Mouse (Mus musculus) limb, embryonic 14.5 days (tissue): ENCODE results near the gene Upp2. TPM values are rescaled to one million over a fixed set of nuclear protein-coding genes. Genes with fewer than 3 reads are reported as not detected.
A peak's percentile ranks its signal among the peaks of the same experiment; 100 is the strongest.

Experiments
- ATAC-seq: fragments of 200-750 bp; cut with Nextera tagmentation; 2 replicates; pipeline ENCODE4 v1.8.0; 2017; ENCODE audit warnings: low read depth, moderate number of reproducible peaks, moderate TSS enrichment; ENCODE audit not compliant: low FRiP score
- DNase-seq: peaks from one replicate; pipeline ENCODE4 v3.0.0-alpha.2; 2015; ENCODE audit warnings: low spot score
- H3K27ac ChIP-seq: fragments of 300-500 bp; sonication (generic); replicated peaks from 2 replicates; pipeline ENCODE4 v1.5.1; 2014; ENCODE audit warnings: low read depth, mild to moderate bottlenecking, low read length, moderate library complexity, mixed read lengths
- H3K27me3 ChIP-seq: fragments of 300-500 bp; sonication (generic); 2 replicates; pipeline ENCODE4 v1.6.1; 2014; ENCODE audit warnings: low read length, mixed read lengths; ENCODE audit not compliant: control insufficient read depth, insufficient read depth
- H3K36me3 ChIP-seq: fragments of 300-500 bp; sonication (generic); 2 replicates; pipeline ENCODE4 v1.6.1; 2014; ENCODE audit warnings: mild to moderate bottlenecking, low read length, moderate library complexity, mixed read lengths; ENCODE audit not compliant: control insufficient read depth, insufficient read depth
- H3K4me1 ChIP-seq: fragments of 300-500 bp; sonication (generic); 2 replicates; pipeline ENCODE4 v1.6.1; 2014; ENCODE audit warnings: antibody characterized with exemption, low read length, mixed read lengths; ENCODE audit not compliant: control insufficient read depth, insufficient read depth
- H3K4me2 ChIP-seq: fragments of 300-500 bp; sonication (generic); replicated peaks from 2 replicates; pipeline ENCODE4 v1.6.1; 2014; ENCODE audit warnings: low read depth, mild to moderate bottlenecking, low read length, moderate library complexity; ENCODE audit not compliant: severe bottlenecking
- H3K4me3 ChIP-seq: fragments of 300-500 bp; sonication (generic); replicated peaks from 2 replicates; pipeline ENCODE4 v1.5.1; 2014; ENCODE audit warnings: low read length
- H3K9ac ChIP-seq: fragments of 300-500 bp; sonication (generic); 2 replicates; pipeline ENCODE4 v1.6.1; 2014; ENCODE audit warnings: mild to moderate bottlenecking, low read depth, low read length, moderate library complexity; ENCODE audit not compliant: severe bottlenecking
- H3K9me3 ChIP-seq: fragments of 300-500 bp; sonication (generic); 2 replicates; pipeline ENCODE4 v1.6.1; 2016; ENCODE audit warnings: low read length; ENCODE audit not compliant: control insufficient read depth
- POLR2A ChIP-seq: fragments of 200-500 bp; IDR thresholded peaks from 2 replicates; pipeline ENCODE4 v1.8.0; 2012; ENCODE audit warnings: inconsistent platforms, mild to moderate bottlenecking, moderate library complexity, borderline replicate concordance; ENCODE audit not compliant: insufficient read depth, insufficient read length; ENCODE audit errors: extremely low read depth
- WGBS: fragments of 180-500 bp; shearing (Covaris S2); extraction: QIAGEN DNeasy Blood & Tissue Kit; methylation state at CpG from one replicate; pipeline ENCODE4 v1.1.7; 2014; 5-methylcytosine and 5-hydroxymethylcytosine counted together
- polyA plus RNA-seq, 2 experiments: library from polyadenylated mRNA; depleted of rRNA in 1 of 2; stranded (reverse) in 1 of 2; unstranded in 1 of 2; fragments of >200 nt; fragmentation: Nextera tagmentation in 1 of 2; extraction: Ambion mirVana in 1 of 2; gene quantifications; 2 replicates each; pipeline versions ENCODE4 v1.2.1 to v1.2.3; 2012 to 2014

Gene Upp2
- polyA plus RNA-seq, 2 experiments: 9.3 to 12.3 TPM

DNA sequence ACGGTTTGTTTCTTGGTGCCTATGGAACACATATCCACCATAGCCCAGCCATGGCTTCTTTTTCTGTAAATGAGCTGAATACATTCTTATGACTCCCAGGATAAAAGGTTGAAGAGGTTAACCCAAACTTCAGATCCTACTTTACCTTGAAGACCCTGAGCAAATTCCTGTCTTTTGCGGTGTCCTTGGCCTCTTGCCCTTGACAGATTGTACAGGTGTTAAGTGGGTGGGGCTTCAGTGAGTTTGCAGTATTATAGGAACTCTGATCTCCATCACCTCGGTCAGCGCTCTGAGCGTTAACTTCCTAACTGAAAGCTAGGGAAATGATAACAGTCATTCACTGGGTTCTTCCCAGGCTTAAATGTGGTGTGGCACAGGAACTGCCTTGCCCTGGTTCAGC lies 181.2 kb downstream of the Upp2 start:
- Histone ChIP-seq H3K36me3 (no peaks in the 10 kb centered on the region), H3K4me3 (no peak overlapping the region), H3K27ac (no peak overlapping the region), H3K4me2 (no peak overlapping the region), H3K4me1 (peaks cover 3% of the 10 kb centered on the region; the same call in 1 of the 2 replicates), H3K27me3 (no peaks in the 10 kb centered on the region), H3K9ac (no peak overlapping the region), H3K9me3 (no peaks in the 10 kb centered on the region)
- WGBS: 72% methylated on average over 5 of the region's 5 CpGs
- DNase-seq (no peak), ATAC-seq (no peak)
- TF ChIP-seq POLR2A: no peak

DNA sequence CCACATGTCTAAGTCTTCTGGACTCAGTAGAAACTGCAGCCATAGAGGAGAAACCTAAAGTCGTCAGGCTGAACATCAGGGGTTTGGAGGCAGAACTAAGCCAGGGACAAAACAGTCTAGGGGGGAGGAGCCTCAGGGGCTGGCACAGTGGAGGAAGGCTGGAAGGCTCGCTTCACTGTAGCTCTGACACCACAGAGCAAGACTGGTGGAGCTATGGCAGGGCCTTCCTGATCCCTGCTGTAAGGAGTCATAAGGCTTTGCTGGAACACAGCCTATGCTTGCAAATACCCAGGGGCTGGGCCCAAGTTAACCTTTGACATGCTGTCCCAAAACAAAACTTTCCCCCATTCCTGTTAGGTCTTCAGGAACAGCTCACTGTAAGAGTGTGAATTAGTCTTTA lies 185.8 kb downstream of the Upp2 start:
- no peak for DNase-seq
- 37% methylated on average over 2 of the region's 2 CpGs for WGBS
- ATAC-seq: no peak
- TF ChIP-seq POLR2A: no peak
- H3K27ac ChIP-seq: no peak overlapping the region
- no peak overlapping the region for H3K9ac ChIP-seq
- no peaks in the 10 kb centered on the region for H3K4me1 ChIP-seq
- no peaks in the 10 kb centered on the region for H3K27me3 ChIP-seq
- no peak overlapping the region for H3K4me2 ChIP-seq
- H3K9me3 ChIP-seq: no peaks in the 10 kb centered on the region
- H3K4me3 ChIP-seq: no peak overlapping the region
- no peaks in the 10 kb centered on the region for H3K36me3 ChIP-seq

DNA sequence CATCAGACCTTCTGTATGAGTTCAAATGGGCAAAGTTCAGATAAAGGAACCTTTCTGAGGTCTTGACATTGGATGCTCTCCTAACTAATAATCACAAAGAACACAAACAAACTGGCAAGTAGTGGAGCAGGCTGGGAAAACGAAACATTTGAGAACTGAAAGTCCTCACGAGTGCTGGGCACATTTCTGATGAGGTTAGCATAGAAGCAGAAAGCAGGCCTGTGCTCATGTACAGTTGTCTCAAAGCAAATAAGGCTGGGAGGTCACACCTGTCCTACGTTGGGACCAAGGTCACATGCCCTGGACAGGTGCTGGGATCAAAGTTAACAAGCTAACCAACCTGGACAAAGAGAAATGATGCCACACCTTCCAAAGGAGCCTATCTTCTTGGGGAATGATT lies 187.6 kb downstream of the Upp2 start:
- Histone ChIP-seq H3K27me3 (no peaks in the 10 kb centered on the region), H3K27ac (no peak overlapping the region), H3K9me3 (no peaks in the 10 kb centered on the region), H3K4me1 (no peaks in the 10 kb centered on the region), H3K9ac (no peak overlapping the region), H3K4me2 (no peak overlapping the region), H3K4me3 (no peak overlapping the region), H3K36me3 (no peaks in the 10 kb centered on the region)
- WGBS: 92% methylated on average over 3 of the region's 3 CpGs
- TF ChIP-seq POLR2A: no peak
- ATAC-seq: no peak
- no peak for DNase-seq

DNA sequence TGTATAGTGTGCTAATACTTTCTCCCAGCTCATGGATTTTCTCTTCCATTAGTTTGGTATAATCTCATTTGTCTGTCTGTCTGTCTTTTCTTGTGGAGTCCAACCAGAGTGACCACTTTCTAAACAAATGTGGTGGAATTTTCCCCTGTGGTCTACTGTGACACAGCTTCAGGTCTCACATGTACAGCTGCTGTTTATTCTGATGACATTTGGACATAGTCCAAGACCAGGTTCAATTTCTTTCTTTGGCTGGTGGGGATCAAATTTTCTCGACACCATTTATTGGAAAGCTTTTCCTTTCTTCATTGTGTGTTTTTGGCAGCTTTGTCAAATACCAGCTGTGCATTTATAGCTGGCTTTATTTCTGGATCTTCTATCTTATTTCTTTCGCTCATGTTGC lies 191.0 kb downstream of the Upp2 start:
- 31% methylated on average over 2 of the region's 2 CpGs for WGBS

DNA sequence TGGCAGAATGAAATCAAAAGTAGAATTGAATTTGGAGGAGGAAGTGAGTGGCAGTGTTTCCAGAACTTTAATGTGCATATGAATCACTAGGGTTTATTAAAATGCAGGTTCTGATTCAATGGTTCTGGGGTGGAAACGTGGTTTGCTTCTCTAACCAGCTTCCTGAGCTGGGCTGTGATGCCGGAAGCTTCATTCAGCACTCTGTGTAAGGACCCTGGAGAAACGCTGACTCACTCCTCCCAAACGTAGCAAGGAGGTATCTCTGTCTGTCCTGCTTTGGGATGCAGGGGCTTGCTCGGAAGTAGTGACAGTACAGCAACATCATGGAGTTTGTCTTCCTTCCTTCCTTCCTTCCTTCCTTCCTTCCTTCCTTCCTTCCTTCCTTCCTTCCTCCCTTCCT lies 192.6 kb downstream of the Upp2 start:
- ATAC-seq: no peak
- no peak for TF ChIP-seq POLR2A
- 50% methylated on average over 5 of the region's 5 CpGs for WGBS
- H3K27ac ChIP-seq: no peak overlapping the region
- no peak overlapping the region for H3K9ac ChIP-seq
- H3K9me3 ChIP-seq: no peaks in the 10 kb centered on the region
- no peaks in the 10 kb centered on the region for H3K27me3 ChIP-seq
- no peak overlapping the region for H3K4me2 ChIP-seq
- no peaks in the 10 kb centered on the region for H3K36me3 ChIP-seq
- no peak overlapping the region for H3K4me3 ChIP-seq
- no peak for DNase-seq
- H3K4me1 ChIP-seq: no peaks in the 10 kb centered on the region

More for the DNA sequence above, 191.0 kb downstream of the Upp2 start:
- H3K4me3 ChIP-seq: no peak overlapping the region
- H3K4me1 ChIP-seq: no peaks in the 10 kb centered on the region
- no peak overlapping the region for H3K27ac ChIP-seq
- no peaks in the 10 kb centered on the region for H3K36me3 ChIP-seq
- ATAC-seq (peak; percentile 55; the same call in 1 of the 2 replicates), DNase-seq (no peak)
- no peak overlapping the region for H3K9ac ChIP-seq
- no peak overlapping the region for H3K4me2 ChIP-seq
- H3K9me3 ChIP-seq: no peaks in the 10 kb centered on the region
- TF ChIP-seq POLR2A: no peak
- no peaks in the 10 kb centered on the region for H3K27me3 ChIP-seq

DNA sequence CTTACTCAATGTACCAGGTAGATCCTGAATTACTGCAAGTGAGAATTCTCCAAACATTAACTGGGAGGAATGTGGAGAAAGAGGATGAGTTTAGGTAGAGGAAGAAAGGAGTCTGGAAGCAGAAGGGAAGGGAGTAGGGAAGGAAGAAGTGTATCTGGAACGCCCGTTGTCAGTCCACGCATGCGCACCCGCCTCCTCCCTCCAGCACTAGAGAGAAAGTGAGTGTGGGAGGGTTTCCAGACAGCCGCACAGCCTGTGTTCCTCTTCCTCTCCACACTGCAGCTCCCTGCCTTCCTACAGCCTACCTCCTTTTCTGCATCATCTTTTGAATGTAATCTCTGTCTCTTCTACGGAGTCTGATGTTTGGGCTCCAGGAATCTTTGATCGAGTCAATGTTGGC lies 198.0 kb downstream of the Upp2 start:
- Histone ChIP-seq H3K4me3 (no peak overlapping the region), H3K9me3 (no peaks in the 10 kb centered on the region), H3K4me1 (no peaks in the 10 kb centered on the region), H3K9ac (no peak overlapping the region), H3K27me3 (no peaks in the 10 kb centered on the region), H3K27ac (no peak overlapping the region), H3K4me2 (no peak overlapping the region), H3K36me3 (no peaks in the 10 kb centered on the region)
- ATAC-seq (no peak), DNase-seq (no peak)
- WGBS: 85% methylated on average over 8 of the region's 8 CpGs
- TF ChIP-seq POLR2A: no peak
